Mouse (Mus musculus) bone marrow, adult 2 months (tissue): ENCODE results near the gene Phf14. TPM values are rescaled to one million over a fixed set of nuclear protein-coding genes. Genes with fewer than 3 reads are reported as not detected.

Experiments used
- H3K27ac ChIP-seq: fragments of 200-500 bp; 2 replicates; pipeline ENCODE4 v1.5.1; 2012; ENCODE audit warnings: low read depth, mild to moderate bottlenecking, control low read depth, inconsistent platforms, low read length; ENCODE audit not compliant: control insufficient read depth, poor library complexity, insufficient read depth
- H3K4me1 ChIP-seq: fragments of 200-500 bp; 2 replicates; pipeline ENCODE4 v1.6.1; 2011; ENCODE audit warnings: low read length; ENCODE audit not compliant: control insufficient read depth, insufficient read depth
- H3K4me3 ChIP-seq: fragments of 200-500 bp; replicated peaks from 2 replicates; pipeline ENCODE3; 2011; ENCODE audit warnings: mild to moderate bottlenecking, low read depth, low read length, control low read depth; ENCODE audit not compliant: control insufficient read depth
- CTCF ChIP-seq: fragments of 200-500 bp; IDR thresholded peaks from 2 replicates; pipeline ENCODE4 v1.5.1; 2011; ENCODE audit warnings: low read length, control low read depth; ENCODE audit not compliant: control insufficient read depth, insufficient read depth
- POLR2A ChIP-seq: fragments of 200-500 bp; IDR thresholded peaks from 2 replicates; pipeline ENCODE4 v1.6.1; 2011; ENCODE audit warnings: low read depth, mild to moderate bottlenecking, control low read depth, low read length, borderline replicate concordance; ENCODE audit not compliant: control insufficient read depth
- WGBS: fragments of 180-500 bp; shearing (Covaris S2); methylation state at CpG from one replicate; pipeline ENCODE4 v1.1.7; 2018; 5-methylcytosine and 5-hydroxymethylcytosine counted together
- polyA plus RNA-seq: library from polyadenylated mRNA; stranded (reverse); fragments of >200 nt; gene quantifications from 2 replicates; pipeline ENCODE4 v1.2.4, GENCODE M21; 2011; ENCODE audit warnings: low replicate concordance; ENCODE audit not compliant: missing spikeins, insufficient read depth, insufficient read length

Phf14 gene
- polyA plus RNA-seq, 1 experiment: 41.7 TPM

- 46% methylated on average over 6 of the region's 6 CpGs for WGBS
- no peaks in the 10 kb centered on the region; the same call in 1 of the 2 replicates for H3K4me1 ChIP-seq
- no peak for TF ChIP-seq CTCF
- TF ChIP-seq POLR2A: no peak
- no peak overlapping the region for H3K4me3 ChIP-seq
- no peak overlapping the region for H3K27ac ChIP-seq
Observed at GRCm38 (mm10) chr6:12082531-12083216, 175.1 kb downstream of the Phf14 start.

DNA sequence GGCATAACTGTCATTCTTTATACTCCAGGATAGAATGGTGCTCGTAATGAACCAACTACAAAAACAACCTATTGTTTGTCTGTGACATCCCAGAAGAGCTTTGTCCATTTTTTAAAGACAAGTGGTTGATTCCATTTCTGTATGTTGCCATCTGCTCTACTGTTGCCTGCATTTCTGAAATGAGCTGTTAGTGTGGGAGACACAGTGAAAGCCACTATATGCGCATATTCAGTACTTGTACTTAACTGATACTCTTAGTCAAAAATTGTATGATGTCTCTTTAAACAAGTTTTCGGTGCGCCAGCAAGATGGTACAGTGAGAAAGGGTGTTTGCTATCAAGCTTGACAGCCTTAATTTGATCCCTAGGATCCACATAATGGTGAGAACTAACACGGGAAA, 177.1 kb downstream of the Phf14 start:
- no peak overlapping the region for H3K4me3 ChIP-seq
- WGBS: 82% methylated on average over 5 of the region's 5 CpGs
- no peak for TF ChIP-seq POLR2A
- TF ChIP-seq CTCF: no peak
- no peak overlapping the region for H3K27ac ChIP-seq
- H3K4me1 ChIP-seq: no peaks in the 10 kb centered on the region; the same call in 1 of the 2 replicates

GRCm38 (mm10) chr6:12089439-12089992, 181.9 kb downstream of the Phf14 start:
- Histone ChIP-seq H3K4me1 (no peaks in the 10 kb centered on the region), H3K27ac (no peak overlapping the region), H3K4me3 (no peak overlapping the region)
- TF ChIP-seq CTCF (no peak), POLR2A (no peak)
- WGBS: 82% methylated on average over 3 of the region's 3 CpGs

GRCm38 (mm10) chr6:12095716-12096115, 188.1 kb downstream of the Phf14 start:
- no peak overlapping the region for H3K27ac ChIP-seq
- WGBS: 10% methylated on average over 1 of the region's 1 CpGs
- H3K4me3 ChIP-seq: no peak overlapping the region
- TF ChIP-seq CTCF: no peak
- no peak for TF ChIP-seq POLR2A
- H3K4me1 ChIP-seq: no peaks in the 10 kb centered on the region

- H3K27ac ChIP-seq: no peak overlapping the region
- TF ChIP-seq CTCF (no peak), POLR2A (no peak)
- no peak overlapping the region for H3K4me3 ChIP-seq
- WGBS: 86% methylated on average over 4 of the region's 4 CpGs
- no peaks in the 10 kb centered on the region for H3K4me1 ChIP-seq
Observed at GRCm38 (mm10) chr6:12097125-12097524, 189.5 kb downstream of the Phf14 start.

- no peaks in the 10 kb centered on the region; the same call in 1 of the 2 replicates for H3K4me1 ChIP-seq
- TF ChIP-seq CTCF: no peak
- TF ChIP-seq POLR2A: no peak
- H3K27ac ChIP-seq: no peak overlapping the region
- 83% methylated on average over 4 of the region's 4 CpGs for WGBS
- no peak overlapping the region for H3K4me3 ChIP-seq
Observed at GRCm38 (mm10) chr6:12105144-12105543, 197.5 kb downstream of the Phf14 start.

DNA sequence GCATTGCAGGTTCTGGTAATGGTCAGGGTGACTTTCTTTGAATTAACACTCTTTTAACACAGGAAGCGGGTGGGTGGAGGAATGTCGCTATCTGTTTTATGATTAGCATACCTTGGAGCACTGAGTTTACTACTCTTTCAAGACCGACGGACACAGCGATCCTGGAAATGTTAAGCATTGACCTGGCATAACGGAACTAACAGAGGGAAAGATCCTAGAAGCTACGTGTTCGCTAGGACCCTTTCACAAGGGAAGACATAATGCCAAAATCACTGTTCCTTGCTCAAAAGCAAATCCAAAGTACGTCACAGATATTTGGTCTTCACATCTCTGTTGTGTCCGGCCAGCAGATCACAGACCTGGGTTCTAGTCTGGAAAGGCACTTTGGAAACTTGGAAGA, 199.7 kb downstream of the Phf14 start:
- Histone ChIP-seq H3K27ac (no peak overlapping the region), H3K4me1 (no peaks in the 10 kb centered on the region; the same call in 1 of the 2 replicates), H3K4me3 (no peak overlapping the region)
- no peak for TF ChIP-seq POLR2A
- no peak for TF ChIP-seq CTCF
- WGBS: 83% methylated on average over 10 of the region's 10 CpGs

DNA sequence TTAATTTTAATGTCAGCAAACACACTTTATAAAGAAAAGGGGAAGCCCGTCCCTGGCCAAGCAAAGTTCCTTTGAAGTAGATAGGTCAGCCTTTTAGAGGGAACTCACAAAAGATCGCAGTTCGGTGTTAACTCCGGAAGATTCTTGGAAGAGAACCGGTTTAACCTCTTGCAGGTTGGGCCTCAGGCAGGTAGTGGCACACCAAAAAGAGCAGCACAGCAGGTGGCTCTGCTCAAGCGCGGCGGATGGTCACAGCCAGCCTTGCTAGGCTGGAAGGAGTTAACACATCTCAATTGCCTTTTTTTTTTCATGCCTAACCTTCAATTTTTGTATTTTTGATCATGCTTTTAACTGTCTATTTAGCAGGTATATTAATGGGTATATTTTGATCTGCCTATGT, 200.2 kb downstream of the Phf14 start:
- Histone ChIP-seq H3K4me3 (no peak overlapping the region), H3K4me1 (no peaks in the 10 kb centered on the region; the same call in 1 of the 2 replicates), H3K27ac (no peak overlapping the region)
- WGBS: 25% methylated on average over 8 of the region's 8 CpGs
- TF ChIP-seq CTCF (no peak), POLR2A (no peak)
